Mouse (Mus musculus): ENCODE measurements around the gene Ube2m.
A peak's percentile ranks its signal among the peaks of the same experiment; 100 is the strongest.

Ube2m gene

GRCm38 (mm10) chr7:12998053-12998452, 40.0 kb downstream of the Ube2m start, which contains the start of gene Slc27a5:
Gene Slc27a5, minus strand, starts transcription at chr7:12998192.
- no peak for DNase-seq

- DNase-seq, result no peak
Observed at GRCm38 (mm10) chr7:12997230-12997629, 40.8 kb downstream of the Ube2m start.

- DNase-seq, result no peak
Observed at GRCm38 (mm10) chr7:12995862-12996261, 42.2 kb downstream of the Ube2m start.

- DNase-seq, result no peak
Observed at GRCm38 (mm10) chr7:12993148-12993547, 44.9 kb downstream of the Ube2m start.

- peak in 1 of 2 experiments; percentile 59 for DNase-seq
Observed at GRCm38 (mm10) chr7:12992222-12992621, 45.9 kb downstream of the Ube2m start.

GRCm38 (mm10) chr7:12987409-12988189, 50.5 kb downstream of the Ube2m start:
- no peak for DNase-seq

GRCm38 (mm10) chr7:12986906-12987305, 51.2 kb downstream of the Ube2m start:
- no peak for DNase-seq

- no peak for DNase-seq
Observed at GRCm38 (mm10) chr7:12985724-12986123, 52.4 kb downstream of the Ube2m start.
